Mouse (Mus musculus) midbrain, embryonic 15.5 days (tissue): ENCODE measurements around the gene Tmem56. TPM values are rescaled to one million over a fixed set of nuclear protein-coding genes. Genes with fewer than 3 reads are reported as not detected.

Source experiments
- ATAC-seq: fragments of 200-750 bp; cut with Nextera tagmentation; replicated peaks from 2 replicates; pipeline ENCODE4 v1.8.0; 2017; ENCODE audit warnings: moderate TSS enrichment
- H3K27ac ChIP-seq: fragments of 300-500 bp; sonication (generic); 2 replicates; pipeline ENCODE4 v1.5.1; 2015; ENCODE audit warnings: mild to moderate bottlenecking, inconsistent platforms
- H3K27me3 ChIP-seq: fragments of 300-500 bp; sonication (generic); replicated peaks from 2 replicates; pipeline ENCODE4 v1.6.1; 2015; ENCODE audit warnings: inconsistent platforms
- H3K36me3 ChIP-seq: fragments of 300-500 bp; sonication (generic); replicated peaks from 2 replicates; pipeline ENCODE4 v1.6.1; 2015; ENCODE audit warnings: inconsistent platforms
- H3K4me1 ChIP-seq: fragments of 300-500 bp; sonication (generic); 2 replicates; pipeline ENCODE4 v1.6.1; 2015; ENCODE audit warnings: inconsistent platforms
- H3K4me2 ChIP-seq: fragments of 300-500 bp; sonication (generic); 2 replicates; pipeline ENCODE4 v1.6.1; 2015; ENCODE audit warnings: inconsistent platforms, mild to moderate bottlenecking, moderate library complexity
- H3K4me3 ChIP-seq: fragments of 300-500 bp; sonication (generic); 2 replicates; pipeline ENCODE4 v1.5.1; 2015; ENCODE audit warnings: mild to moderate bottlenecking, inconsistent platforms
- H3K9ac ChIP-seq: fragments of 300-500 bp; sonication (generic); 2 replicates; pipeline ENCODE4 v1.6.1; 2015; ENCODE audit warnings: mild to moderate bottlenecking, inconsistent platforms
- H3K9me3 ChIP-seq: fragments of 300-500 bp; sonication (generic); 2 replicates; pipeline ENCODE4 v1.6.1; 2016; ENCODE audit warnings: inconsistent platforms
- WGBS: fragments of 180-500 bp; shearing (Covaris S2); methylation state at CpG from one replicate; pipeline ENCODE4 v1.1.7; 2015; ENCODE audit warnings: mixed read lengths; 5-methylcytosine and 5-hydroxymethylcytosine counted together
- polyA plus RNA-seq: library from polyadenylated mRNA; unstranded; fragments of >200 nt; fragmentation: Nextera tagmentation; extraction: Ambion mirVana; gene quantifications from 2 replicates; pipeline ENCODE4 v1.2.1, GENCODE M21; 2015

The Tmem56 gene
- polyA plus RNA-seq, 1 experiment from 2014 or later = 2.2 TPM

DNA sequence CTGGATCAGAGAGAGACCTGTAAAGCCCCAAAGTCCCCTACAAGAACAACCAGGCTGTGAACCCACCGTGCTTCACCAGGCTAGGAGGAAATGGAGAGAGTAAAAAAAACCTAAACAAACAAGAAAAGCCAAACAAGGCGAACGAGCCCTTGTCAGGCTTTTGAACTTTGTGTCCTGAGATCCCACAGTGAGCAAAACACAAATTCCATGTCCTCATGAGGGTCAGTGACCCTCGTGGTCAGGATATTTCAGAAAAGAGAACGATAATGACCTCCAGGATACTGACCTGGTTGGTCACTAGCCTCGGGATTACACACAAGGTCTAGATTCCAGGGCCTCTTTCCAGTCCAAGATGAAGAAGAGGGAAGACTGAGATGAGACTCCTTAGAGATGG is 111.0 kb downstream of the Tmem56 start:
- H3K4me1 ChIP-seq = peaks cover 11% of the 10 kb centered on the region; the same call in 1 of the 2 replicates
- peak overlapping the region; percentile 50; the same call in 1 of the 2 replicates for H3K9ac ChIP-seq
- peak overlapping the region; percentile 48 for H3K4me3 ChIP-seq
- H3K4me2 ChIP-seq = peak overlapping the region; percentile 73
- H3K27me3 ChIP-seq = no peaks in the 10 kb centered on the region
- peak; percentile 13; the same call in 1 of the 2 replicates for ATAC-seq
- H3K36me3 ChIP-seq = no peaks in the 10 kb centered on the region
- 52% methylated on average over 6 of the region's 6 CpGs for WGBS
- H3K9me3 ChIP-seq = no peaks in the 10 kb centered on the region
- H3K27ac ChIP-seq = no peak overlapping the region; the same call in 1 of the 2 replicates

DNA sequence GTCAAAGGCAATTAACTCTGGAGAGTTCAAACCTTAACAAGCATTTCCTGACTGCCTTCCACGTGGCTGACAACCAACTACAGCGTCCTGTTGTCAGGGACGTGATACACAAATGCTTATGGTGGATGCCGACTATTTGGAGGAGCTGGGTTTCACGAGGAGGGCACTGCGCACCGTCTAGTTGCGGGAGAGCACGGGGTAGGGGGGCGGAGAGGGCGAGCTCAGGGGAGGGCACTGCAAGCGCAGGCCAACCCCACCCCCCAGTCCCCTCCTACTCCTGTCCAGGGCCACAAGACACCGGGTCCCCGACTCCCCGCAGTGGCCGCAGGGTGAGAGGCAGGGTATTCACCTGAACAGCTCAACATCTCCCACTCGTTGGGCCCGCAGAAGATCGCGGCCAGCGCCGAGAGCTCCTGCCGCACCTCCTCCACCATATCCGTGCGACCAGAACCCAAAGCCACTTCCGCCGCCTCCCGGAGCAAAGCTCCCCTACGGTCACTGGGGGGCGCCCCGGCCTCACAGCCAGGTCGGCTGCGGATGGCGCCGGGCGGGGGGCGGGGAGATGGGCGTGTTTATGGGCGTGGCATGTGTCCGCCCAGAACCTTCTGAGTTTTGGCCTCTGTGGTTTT is 111.5 kb downstream of the Tmem56 start, which contains the start of gene Rwdd3:
Gene Rwdd3 (minus strand): TSS at position 453 of the 629 bp plus-strand sequence.
- Histone ChIP-seq H3K27ac (peak within 1 kb of the TSS; percentile 46), H3K27me3 (no peaks in the 10 kb centered on the region), H3K4me3 (peak within 1 kb of the TSS; percentile 48), H3K4me2 (peak within 1 kb of the TSS; percentile 73), H3K4me1 (peaks cover 11% of the 10 kb centered on the region; the same call in 1 of the 2 replicates), H3K36me3 (no peaks in the 10 kb centered on the region), H3K9ac (peak within 1 kb of the TSS; percentile 50), H3K9me3 (no peaks in the 10 kb centered on the region)
- under 1% methylated on average over 40 of the region's 40 CpGs for WGBS
- ATAC-seq = peak; percentile 94

DNA sequence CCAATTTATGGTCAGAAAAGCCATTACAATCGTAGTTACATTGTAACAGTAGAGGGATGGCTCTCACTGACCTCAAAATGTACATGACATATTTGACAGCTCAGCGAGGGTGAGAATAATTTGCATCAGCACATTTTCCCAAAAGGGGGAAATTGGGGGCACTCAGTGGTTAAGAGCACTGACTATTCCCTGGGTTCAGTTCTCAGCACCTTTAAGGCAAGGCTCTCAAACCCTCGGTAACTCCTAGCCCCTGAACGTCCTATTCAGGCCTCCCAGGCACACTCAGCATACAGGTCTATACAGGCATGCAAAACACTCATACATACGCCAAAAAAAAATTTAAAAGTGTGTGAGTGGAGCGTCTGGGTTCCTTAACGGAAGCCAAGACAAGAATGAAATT is 112.3 kb downstream of the Tmem56 start:
- Histone ChIP-seq H3K4me2 (peak overlapping the region; percentile 73), H3K4me3 (peak overlapping the region; percentile 48), H3K27me3 (no peaks in the 10 kb centered on the region), H3K4me1 (peaks cover 11% of the 10 kb centered on the region; the same call in 1 of the 2 replicates), H3K9me3 (no peaks in the 10 kb centered on the region), H3K9ac (no peak overlapping the region), H3K27ac (no peak overlapping the region), H3K36me3 (no peaks in the 10 kb centered on the region)
- WGBS = 56% methylated on average over 7 of the region's 7 CpGs
- ATAC-seq = 0 out of 2 replicates have a peak, but pooled peaks have one; percentile 34

DNA sequence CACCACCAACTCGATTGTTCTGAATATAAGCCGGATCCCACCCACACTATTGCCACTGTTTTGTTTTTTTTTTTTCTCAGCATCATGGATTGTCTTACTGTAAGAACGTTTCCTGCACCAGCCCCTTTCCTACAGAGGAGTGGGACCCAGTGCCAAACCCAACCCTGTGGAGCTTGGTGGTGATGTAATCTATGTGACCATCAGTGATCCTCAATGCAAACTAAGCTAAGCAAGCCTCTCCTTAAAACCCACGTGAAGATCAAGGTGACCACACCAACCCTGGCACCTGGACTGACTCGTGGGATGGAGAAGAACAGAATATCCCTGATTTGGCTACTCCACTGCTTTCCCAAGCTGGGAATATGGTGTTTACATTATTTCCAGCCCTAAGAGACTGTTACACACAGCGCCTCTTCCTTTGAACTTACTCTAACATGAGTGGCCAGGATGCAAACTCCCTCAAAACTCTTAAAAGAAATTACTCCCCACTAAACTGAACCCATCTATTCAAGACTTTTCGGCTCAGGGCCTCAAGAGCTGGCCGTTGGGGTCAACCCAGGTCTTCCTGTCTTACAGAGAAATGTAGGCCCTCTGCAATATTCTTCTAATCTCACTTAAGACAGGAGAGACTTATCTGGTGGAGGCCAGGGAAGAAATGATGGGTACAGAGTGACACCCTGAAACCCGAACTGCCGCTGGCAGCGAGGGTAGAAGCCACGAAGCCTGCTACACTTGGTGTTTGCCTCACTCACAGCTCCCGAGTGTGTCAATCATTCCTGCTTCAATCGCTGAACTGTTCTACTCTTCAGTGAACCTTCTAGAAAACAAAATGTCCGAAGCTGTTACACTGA is 113.6 kb downstream of the Tmem56 start:
- Histone ChIP-seq H3K9me3 (no peaks in the 10 kb centered on the region), H3K4me2 (no peak overlapping the region), H3K27me3 (no peaks in the 10 kb centered on the region), H3K27ac (no peak overlapping the region), H3K36me3 (no peaks in the 10 kb centered on the region), H3K4me3 (no peak overlapping the region), H3K4me1 (peaks cover 11% of the 10 kb centered on the region; the same call in 1 of the 2 replicates), H3K9ac (no peak overlapping the region)
- WGBS = 78% methylated on average over 15 of the region's 15 CpGs
- ATAC-seq = no peak

DNA sequence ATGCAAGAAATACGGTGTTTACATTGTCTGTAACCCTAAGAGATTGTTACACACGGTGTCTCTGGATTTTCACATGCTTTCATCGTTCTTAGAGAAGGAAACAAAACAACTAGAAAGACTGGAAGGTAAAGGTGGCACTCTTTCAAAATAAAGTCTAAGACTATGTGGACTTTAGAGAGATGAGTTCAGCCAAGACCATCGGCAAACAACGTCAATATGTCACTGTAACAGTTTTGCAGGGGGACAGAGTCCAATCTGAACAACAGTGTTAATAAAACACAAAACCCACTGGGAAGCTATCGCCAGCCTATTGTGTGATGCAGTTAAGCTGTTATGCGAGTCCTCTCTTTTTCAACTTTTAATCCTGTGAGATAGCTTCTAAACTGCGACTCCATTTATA is 114.3 kb downstream of the Tmem56 start:
- peaks cover 11% of the 10 kb centered on the region; the same call in 1 of the 2 replicates for H3K4me1 ChIP-seq
- no peak for ATAC-seq
- no peaks in the 10 kb centered on the region for H3K9me3 ChIP-seq
- H3K4me2 ChIP-seq = no peak overlapping the region
- no peak overlapping the region for H3K9ac ChIP-seq
- H3K4me3 ChIP-seq = no peak overlapping the region
- no peaks in the 10 kb centered on the region for H3K27me3 ChIP-seq
- WGBS = 85% methylated on average over 8 of the region's 8 CpGs
- no peaks in the 10 kb centered on the region for H3K36me3 ChIP-seq
- no peak overlapping the region for H3K27ac ChIP-seq

DNA sequence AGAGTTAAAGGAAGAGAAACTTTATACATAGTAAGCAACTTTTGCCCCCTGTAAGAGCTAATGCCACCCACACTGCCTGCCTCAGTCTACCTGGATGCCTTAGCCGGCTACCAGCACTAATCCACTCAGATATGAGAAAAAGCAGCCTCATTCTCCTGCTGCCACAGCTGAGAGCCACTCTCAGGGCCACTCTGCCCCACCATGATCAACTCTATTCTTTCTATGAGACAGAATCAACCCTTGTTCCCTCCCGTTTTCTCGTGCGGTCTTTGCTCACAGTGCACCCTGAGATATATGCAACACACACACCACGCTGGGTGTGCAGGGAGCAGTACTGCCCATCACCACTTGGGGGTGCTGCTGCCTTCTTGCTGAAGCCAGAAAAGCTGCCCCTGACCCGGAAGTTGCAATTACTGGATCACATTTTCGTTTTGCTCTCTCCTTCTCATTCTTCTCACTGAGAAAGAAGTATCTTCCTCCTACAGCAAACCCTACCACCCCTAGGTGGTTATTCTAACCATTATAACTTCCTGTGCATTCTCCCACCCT is 119.6 kb downstream of the Tmem56 start:
- no peak for ATAC-seq
- no peaks in the 10 kb centered on the region for H3K27me3 ChIP-seq
- no peaks in the 10 kb centered on the region for H3K4me1 ChIP-seq
- H3K4me3 ChIP-seq = no peak overlapping the region
- H3K9me3 ChIP-seq = no peaks in the 10 kb centered on the region
- no peak overlapping the region for H3K27ac ChIP-seq
- H3K9ac ChIP-seq = no peak overlapping the region
- 30% methylated on average over 7 of the region's 7 CpGs for WGBS
- H3K36me3 ChIP-seq = no peaks in the 10 kb centered on the region
- H3K4me2 ChIP-seq = no peak overlapping the region

DNA sequence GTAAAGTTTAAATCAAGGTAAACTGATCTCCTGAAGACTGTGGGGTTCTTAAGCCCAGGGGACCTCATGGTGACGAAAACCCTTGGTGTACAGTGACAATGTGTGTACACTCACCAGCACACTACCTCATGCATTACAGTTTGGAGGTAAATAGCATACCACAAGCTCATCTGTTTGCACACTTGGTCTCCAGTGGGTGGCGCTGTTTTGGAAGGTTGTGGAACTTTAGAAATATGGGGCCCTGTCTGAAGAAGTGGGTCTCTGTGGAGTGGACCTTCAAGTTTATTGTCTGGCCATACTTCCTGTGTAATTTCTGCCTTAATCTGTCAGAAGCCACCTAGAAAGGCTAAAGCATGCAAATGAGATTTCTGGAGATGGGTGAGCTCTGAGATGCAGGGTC is 121.2 kb downstream of the Tmem56 start:
- Histone ChIP-seq H3K4me3 (no peak overlapping the region), H3K4me1 (peaks cover 6% of the 10 kb centered on the region), H3K36me3 (no peaks in the 10 kb centered on the region), H3K9me3 (no peaks in the 10 kb centered on the region), H3K27ac (no peak overlapping the region), H3K27me3 (no peaks in the 10 kb centered on the region), H3K9ac (no peak overlapping the region), H3K4me2 (no peak overlapping the region)
- no peak for ATAC-seq
- WGBS = 47% methylated on average over 2 of the region's 2 CpGs

DNA sequence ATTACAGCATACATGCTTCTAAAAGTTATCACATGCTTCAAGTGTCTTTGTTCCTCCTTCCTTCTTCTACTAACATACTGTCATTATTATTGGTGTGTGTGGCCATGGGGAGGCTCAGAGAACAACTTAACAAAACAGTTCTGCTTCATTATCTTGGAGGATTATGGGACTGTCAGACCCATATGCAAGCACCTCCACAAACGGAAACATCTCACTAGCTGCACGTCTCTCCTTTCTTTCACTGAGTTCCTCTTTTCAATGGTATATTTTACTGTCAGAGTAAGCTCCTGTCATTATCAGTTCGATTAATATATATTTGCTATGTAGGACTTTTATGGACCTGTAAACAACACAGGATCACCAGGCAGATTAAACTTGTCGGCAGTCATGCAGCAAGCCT is 122.5 kb downstream of the Tmem56 start:
- WGBS = 62% methylated on average over 4 of the region's 4 CpGs
- Histone ChIP-seq H3K9ac (no peak overlapping the region), H3K4me3 (no peak overlapping the region), H3K4me2 (no peak overlapping the region), H3K27me3 (no peaks in the 10 kb centered on the region), H3K4me1 (peaks cover 15% of the 10 kb centered on the region), H3K36me3 (no peaks in the 10 kb centered on the region), H3K27ac (no peak overlapping the region), H3K9me3 (no peaks in the 10 kb centered on the region)
- ATAC-seq = no peak

DNA sequence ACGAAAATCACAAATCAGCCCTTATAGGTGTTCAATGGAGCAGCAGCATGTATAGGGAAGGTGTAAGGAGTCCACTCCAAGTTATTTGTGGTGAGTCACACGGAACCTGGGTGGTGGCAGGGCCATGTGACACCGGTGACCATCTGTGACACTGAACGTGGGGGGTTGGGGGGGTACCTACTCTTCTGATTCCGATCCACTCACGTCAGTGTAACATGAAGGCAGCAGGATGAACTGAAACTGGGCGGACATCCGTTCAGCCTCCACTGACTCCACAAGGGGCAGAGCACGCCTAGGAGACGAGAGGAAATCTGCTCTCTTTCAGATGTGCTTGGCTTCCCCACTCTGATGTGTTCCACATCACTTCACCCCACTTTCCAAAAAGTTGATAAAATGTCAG is 123.3 kb downstream of the Tmem56 start:
- Histone ChIP-seq H3K27ac (no peak overlapping the region), H3K36me3 (no peaks in the 10 kb centered on the region), H3K4me1 (peaks cover 15% of the 10 kb centered on the region), H3K4me2 (no peak overlapping the region), H3K9me3 (no peaks in the 10 kb centered on the region), H3K27me3 (no peaks in the 10 kb centered on the region), H3K4me3 (no peak overlapping the region), H3K9ac (no peak overlapping the region)
- no peak for ATAC-seq
- WGBS = 68% methylated on average over 10 of the region's 10 CpGs

DNA sequence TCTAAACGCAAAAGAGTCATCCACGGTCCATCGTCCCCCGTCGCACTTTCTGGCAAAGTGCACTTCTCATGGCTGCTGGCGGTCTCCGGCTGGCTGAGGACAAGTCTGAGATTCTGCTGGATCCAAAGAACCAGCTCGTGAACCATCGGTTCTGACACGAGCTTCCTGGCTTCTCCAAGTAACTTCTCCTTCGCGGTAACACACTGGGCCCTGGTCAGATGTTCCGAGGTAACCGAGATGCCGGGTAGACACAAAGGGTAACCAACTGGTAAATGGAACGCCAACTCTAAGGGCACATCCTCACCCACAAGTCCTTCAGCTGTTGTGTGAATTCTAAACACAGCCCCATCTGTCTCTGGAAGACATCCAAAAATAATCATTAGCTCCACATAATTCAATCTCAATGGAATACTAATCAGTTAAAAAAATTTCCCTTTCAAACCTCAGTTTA is 124.0 kb downstream of the Tmem56 start:
- no peaks in the 10 kb centered on the region for H3K36me3 ChIP-seq
- WGBS = 88% methylated on average over 16 of the region's 16 CpGs
- no peak overlapping the region for H3K27ac ChIP-seq
- H3K27me3 ChIP-seq = no peaks in the 10 kb centered on the region
- H3K9ac ChIP-seq = no peak overlapping the region
- no peak overlapping the region for H3K4me2 ChIP-seq
- peaks cover 15% of the 10 kb centered on the region for H3K4me1 ChIP-seq
- no peak for ATAC-seq
- no peaks in the 10 kb centered on the region for H3K9me3 ChIP-seq
- no peak overlapping the region for H3K4me3 ChIP-seq

DNA sequence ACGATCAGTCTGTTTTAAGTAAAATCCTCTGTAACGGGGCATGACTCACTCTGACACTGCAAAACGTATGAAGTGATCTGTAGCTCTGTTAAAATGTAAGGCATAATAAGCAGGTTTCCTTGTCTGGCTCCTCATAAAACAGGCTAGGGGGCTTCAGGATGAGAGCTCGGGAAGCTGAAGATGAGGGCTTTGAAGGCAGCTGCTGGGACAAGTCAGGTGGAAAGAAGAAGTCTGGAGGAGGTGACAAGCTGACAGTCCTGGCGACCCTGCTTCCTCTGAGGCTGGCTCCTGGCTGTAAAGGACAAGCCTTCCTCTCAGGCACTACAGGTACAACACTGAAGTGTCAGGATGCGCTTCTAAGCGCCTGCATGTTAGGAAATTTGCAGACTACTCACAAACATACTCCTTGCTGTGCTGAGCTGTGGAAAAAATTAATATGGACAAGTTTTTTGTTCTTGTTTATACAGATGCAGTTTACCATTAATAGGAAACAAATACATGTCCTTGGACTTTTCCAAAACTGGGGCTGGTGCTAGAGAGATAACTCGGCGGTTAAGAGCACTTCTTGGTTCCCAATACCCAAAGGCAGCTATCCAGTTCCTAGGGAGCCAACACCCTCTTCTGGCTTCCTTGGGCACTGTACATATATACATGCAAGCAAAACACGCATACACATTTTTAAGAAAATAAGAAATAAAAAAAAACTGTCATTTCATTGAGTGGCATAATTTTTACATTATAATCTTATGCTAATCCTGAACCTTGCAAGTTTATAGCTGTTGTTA is 125.2 kb downstream of the Tmem56 start:
- H3K9me3 ChIP-seq = no peaks in the 10 kb centered on the region
- H3K4me1 ChIP-seq = peaks cover 15% of the 10 kb centered on the region
- H3K4me3 ChIP-seq = no peak overlapping the region
- H3K4me2 ChIP-seq = no peak overlapping the region
- H3K9ac ChIP-seq = no peak overlapping the region
- no peaks in the 10 kb centered on the region for H3K27me3 ChIP-seq
- ATAC-seq = no peak
- WGBS = 69% methylated on average over 10 of the region's 10 CpGs
- no peaks in the 10 kb centered on the region for H3K36me3 ChIP-seq
- H3K27ac ChIP-seq = no peak overlapping the region
